Mouse (Mus musculus) thymus, adult 18-20 months (tissue): ENCODE results near the gene Manea.
"Not testable (repeated sequence)": the region's sequence is repeated elsewhere in the genome, so short reads cannot be mapped to it uniquely, and the experiment has no call there.

ENCODE experiments used
- DNase-seq, 2 experiments: peaks; one replicate each; pipeline ENCODE4 v3.0.0; 2022; ENCODE audit warnings: mixed read lengths in 2 of 2

Gene Manea

DNA sequence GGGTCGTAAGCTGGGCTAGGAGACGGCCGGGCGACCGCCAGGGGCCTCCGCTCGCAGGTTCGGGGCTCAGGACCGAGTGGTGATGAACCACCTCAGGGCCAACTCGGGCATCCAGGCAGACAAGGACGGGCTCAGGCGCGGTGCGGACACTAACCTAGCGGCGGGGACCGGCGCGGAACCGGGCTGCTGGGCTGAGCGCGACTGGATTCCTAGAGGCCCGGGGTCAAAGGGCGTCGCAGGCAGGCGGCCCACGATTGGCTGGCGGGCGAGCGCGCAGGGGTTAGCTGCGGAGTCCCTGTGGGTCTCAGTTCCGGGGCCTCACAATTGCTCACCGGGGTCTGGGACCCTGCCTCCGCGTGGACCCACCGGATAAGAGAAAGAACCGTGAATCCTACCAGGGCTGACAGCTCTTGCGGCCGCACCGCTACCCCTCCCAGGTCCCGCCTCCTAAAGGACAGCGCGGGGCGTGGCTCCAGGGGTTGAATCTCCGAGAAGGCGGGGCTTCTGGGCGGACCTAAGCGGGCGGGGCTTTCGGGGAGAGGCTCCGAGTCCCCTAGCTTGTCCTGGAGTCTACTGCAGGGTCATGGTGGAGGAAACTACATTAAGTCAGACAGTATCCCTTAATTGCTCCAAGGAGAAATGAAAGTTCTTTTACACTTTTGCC, at the start of gene Manea:
Manea (minus strand) TSS at position 449 of the 664 bp plus-strand sequence.
- DNase-seq, result peak; percentile 82 to 88

DNA sequence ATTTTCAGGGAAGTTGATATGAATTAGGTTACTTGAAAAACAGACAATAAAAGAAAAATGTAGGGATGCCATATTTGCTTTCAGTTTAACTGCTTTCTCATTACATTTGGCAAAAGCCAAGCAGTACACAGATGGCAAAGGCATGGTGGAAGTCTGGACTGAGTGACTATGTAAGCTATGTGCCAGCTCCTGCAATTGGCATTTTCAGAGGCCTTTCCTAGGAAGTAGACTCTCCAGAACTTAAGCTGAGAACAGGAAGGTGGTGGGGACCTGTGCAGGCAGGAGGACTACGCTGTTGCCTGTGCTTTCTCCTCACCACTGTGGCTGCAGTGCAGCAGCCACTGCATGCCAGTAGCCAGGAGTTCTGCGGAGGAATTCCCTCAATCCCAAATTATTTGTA, 7.9 kb upstream of the Manea start:
- no peak for DNase-seq

DNA sequence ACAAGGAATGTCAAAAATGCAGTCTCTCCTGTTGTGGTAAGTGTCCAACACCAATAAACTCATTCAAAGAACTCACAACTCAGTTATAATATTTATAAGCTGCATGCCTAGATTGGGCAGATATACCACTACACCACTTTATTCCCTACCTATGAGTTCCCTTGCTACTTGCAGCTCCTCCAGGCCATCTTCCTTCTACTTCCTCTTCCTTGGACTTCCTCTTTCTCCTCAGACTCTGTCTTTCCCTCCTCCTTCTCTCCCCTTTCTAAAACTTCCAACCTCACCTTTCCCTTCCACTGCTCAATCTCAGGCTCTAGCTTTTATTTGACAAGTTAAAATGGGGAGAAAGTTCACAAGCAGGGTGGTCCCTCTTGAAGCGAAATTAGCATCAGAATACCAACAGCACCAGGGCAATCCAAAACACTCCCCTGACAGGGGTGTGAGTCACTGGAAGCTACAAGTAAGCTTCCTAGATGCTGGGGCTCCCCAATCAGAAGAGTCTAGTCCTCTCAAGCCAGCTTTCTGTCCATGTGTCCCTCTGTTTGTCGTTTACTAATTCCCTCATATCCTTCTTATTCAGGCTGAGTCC, 7.0 kb upstream of the Manea start:
- DNase-seq, result no peak

DNA sequence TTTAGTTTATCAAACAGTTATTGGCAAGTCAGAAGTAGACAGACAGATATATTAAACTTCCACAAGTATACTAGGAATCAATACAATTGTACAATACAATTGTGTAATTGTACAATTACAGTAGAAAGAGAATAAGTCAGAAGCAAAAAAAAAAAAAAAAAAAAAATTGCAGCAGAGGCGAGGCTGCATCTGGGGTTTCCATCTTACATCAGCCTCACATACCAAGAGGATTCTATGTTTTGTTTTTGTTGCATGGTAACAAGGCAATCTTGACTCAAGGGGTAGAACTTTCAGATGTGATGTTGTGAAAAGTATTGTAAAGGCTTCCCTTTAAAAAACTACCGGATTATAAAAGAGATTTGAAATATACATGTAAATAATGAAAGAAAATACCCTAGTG, 548 bp upstream of the Manea start:
- no peak for DNase-seq

DNA sequence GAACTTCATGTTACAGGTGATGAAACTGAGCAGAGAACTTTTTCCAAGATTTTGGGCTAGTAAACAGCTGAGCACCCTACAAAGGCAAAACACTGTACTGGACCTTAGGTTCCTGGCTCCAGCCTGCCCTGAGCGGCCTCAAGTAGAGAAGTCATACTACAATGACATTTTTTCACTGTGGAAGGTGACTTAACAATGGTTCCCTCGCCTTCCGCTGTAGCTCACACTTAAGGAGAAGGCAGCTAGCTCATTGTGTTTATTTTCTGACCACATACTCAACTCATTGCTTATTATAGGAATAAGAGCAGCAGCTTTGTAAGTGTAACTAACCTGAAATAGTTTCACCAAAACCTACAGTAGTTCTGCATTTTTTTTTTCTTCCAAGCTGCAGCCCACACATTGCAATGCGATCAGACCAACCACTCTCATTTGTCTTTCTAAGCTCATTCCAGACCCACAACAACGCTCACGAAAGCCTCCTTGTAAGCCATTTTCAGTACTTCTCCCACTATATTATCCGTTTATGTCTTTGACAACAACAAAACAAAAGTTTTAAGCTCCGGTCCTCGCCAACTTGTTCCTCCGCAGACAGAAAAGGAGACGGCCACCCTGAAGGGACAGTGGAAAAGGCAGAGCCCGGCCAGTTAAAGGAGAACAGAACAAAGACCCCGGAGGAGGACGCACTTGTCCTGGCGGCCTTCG, 799 bp downstream of the Manea start:
- DNase-seq, result no peak

DNA sequence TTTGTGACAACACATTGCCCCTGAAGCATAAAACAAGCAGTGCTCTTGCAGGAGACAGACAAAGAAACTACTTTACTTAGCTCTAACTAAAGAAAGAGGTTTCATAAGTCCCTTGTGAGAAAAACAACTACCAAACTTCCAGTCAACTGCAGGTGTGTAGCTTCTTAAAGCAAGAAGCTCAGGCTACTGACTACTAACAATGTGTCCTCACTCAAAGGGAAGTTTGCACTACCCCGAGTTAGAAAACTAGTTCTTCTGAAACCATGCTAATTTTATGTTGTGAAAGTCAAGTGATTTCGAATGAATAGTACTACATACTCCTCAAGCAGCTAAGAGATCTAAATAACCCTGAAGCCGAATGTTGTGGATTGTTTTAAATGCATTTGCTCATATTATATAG, 1.6 kb downstream of the Manea start:
- no peak for DNase-seq

DNA sequence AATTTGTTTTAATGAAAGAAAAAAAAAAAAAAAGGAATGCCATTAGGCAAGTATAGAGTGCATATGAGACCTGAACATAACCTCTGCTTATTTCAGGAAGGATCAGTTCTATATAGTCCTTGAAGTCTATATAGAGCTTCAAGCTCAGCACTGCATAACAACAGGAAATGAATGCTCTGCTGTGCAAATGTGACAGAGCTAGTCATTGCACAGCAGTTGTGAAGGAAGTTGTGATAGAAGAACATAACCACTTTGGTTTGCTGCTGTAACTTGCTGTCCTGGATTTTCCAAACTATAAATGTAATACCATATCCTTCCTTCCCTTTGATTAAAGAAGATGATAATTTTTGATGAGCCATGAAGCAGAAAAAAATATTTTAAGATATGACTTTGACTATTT, 4.3 kb downstream of the Manea start:
- DNase-seq, result no peak

DNA sequence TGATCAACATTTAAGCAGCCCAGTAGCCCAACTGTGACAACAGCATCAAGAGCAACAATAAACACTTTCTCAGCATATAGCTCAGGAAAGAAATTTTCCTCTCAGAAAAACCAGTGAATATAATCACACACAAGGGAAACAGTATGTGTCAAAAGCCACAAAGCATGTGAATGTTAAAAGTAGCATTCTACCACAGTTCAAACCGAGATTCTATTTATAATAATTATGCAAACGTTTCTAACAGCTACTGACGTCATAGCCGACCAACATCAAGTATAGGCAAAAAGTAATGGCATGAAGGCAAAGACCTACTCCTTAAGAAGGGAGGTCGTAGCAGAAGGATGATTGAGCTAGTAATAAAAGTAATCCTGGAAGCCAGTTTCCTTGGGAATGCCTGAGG, 8.1 kb downstream of the Manea start:
- no peak for DNase-seq

DNA sequence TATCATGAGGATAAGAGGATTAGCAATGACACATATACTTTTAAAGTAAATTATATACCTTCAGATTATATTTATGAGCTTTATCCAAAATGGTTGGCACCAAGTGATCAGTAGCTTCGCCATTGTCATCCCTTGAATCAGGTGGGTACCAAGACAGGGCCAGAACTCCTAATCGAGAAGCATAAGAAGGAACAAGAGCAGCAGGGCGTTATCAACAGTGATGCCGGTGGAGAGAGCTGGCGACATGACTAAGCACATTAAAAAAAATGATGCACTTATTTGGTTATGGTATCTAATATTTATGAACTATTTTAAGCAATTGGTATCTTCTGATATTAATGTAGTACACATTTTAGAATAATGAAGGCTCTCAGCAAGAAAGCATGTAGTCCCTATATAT, 10.1 kb downstream of the Manea start:
- no peak for DNase-seq

DNA sequence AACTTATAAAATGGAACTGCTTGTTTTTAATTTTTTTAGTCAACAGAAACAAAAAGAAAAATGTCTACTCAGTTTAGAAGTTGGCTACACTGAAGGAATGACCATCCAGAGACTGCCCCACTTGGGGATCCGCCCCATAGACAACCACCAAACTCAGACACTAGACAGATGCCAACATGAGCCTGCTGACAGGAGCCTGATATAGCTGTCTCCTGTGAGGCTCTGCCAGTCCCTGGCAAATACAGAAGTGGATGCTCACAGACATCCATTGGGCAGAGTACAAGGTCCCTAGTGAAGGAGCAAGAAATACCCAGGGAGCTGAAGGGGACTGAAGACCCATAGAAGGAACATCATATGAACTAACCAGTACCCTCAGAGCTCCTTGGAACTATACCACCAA, 42.0 kb downstream of the Manea start:
- DNase-seq, result not testable (repeated sequence)

DNA sequence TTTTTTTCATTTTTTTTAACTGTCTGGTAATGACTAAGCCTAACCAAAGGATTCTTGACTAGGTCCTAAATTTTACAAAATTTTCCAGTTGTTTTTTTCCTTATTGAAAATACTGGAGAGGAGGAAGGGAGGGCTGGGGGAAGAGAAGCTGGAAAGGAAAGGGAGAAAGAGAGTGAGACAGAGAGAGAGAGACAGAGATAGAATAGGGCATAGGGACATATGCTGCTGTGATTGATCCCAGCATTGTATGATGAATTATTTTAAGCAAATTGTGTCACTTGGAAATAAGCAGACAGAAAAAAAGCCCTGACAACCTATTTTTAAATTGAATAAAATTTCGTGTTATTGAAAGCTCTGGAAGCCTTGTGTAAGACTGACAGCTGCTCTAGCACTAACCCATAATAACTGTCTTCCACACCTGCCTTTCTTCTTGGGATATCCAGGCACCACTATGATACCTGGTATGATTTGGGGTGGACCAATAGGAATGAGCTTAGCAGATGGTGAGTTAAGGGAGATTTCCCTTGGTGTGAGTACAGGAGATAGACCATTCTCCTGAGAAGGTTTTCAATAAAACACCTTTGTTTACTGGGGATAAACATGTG, 69.5 kb downstream of the Manea start:
- DNase-seq, result no peak

DNA sequence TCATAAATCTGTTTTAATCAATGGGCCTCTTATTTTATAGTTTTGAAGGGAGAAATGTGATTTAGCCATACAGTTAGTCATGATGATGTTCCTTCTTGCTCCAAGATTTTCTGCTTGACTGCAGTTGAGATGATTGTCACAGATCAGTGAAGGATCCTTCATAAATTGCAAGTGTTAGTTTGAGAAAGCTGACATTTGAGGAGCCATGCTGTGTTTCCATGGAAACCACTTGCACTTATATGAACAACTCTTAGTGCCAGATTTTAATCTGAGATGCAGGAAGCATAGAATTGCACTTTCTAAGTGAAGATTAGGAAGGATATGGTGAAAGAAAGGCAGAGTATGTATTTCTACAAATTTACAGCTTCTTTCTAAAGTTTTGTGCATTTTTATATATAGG, 70.4 kb downstream of the Manea start:
- DNase-seq, result no peak

DNA sequence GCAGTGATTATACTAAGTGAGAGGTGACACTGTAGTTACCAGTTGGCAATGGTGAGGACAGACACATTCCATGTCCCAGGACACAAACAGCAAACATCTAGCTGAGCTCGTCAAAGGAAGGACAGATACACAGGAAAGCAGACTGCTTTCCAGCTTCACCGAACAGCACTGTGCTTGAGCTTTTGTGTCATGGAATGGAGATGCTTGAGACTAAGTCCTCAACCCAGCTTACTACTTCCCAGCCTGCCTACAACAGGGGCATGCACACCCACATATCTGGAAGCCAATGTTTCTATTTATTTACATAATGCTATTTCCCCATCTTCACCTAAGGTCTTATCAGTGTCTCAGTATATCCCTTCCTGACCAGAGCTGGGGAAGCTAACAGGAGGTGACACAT, 70.9 kb downstream of the Manea start:
- DNase-seq, result no peak
